Mouse (Mus musculus) kidney, postnatal 0 days (tissue): ENCODE data around the gene Tomm22. TPM values are rescaled to one million over a fixed set of nuclear protein-coding genes. Genes with fewer than 3 reads are reported as not detected.

Source experiments
- ATAC-seq: fragments of 200-750 bp; cut with Nextera tagmentation; replicated peaks from 2 replicates; pipeline ENCODE4 v1.8.0; 2017; ENCODE audit warnings: low read depth, moderate number of reproducible peaks, moderate TSS enrichment, moderate library complexity; ENCODE audit not compliant: low FRiP score
- DNase-seq: peaks from one replicate; pipeline ENCODE4 v3.0.0-alpha.2; 2016; ENCODE audit warnings: low spot score
- H3K27ac ChIP-seq: fragments of 300-500 bp; sonication (generic); 2 replicates; pipeline ENCODE4 v1.5.1; 2014; ENCODE audit warnings: mild to moderate bottlenecking
- H3K27me3 ChIP-seq: fragments of 300-500 bp; sonication (generic); 2 replicates; pipeline ENCODE4 v1.6.1; 2014; ENCODE audit warnings: low read length, mixed read lengths; ENCODE audit not compliant: insufficient read depth
- H3K36me3 ChIP-seq: fragments of 300-500 bp; sonication (generic); 2 replicates; pipeline ENCODE4 v1.6.1; 2014; ENCODE audit warnings: low read length, mixed read lengths; ENCODE audit not compliant: insufficient read depth
- H3K4me1 ChIP-seq: fragments of 300-500 bp; sonication (generic); replicated peaks from 2 replicates; pipeline ENCODE4 v1.6.1; 2014; ENCODE audit warnings: antibody characterized with exemption, low read length, mixed read lengths; ENCODE audit not compliant: insufficient read depth
- H3K4me2 ChIP-seq: fragments of 300-500 bp; sonication (generic); 2 replicates; pipeline ENCODE4 v1.6.1; 2014; ENCODE audit warnings: mild to moderate bottlenecking, low read length, moderate library complexity, mixed read lengths
- H3K4me3 ChIP-seq: fragments of 300-500 bp; sonication (generic); replicated peaks from 2 replicates; pipeline ENCODE4 v1.5.1; 2014; ENCODE audit warnings: low read depth, low read length
- H3K9ac ChIP-seq: fragments of 300-500 bp; sonication (generic); 2 replicates; pipeline ENCODE4 v1.6.1; 2014; ENCODE audit warnings: low read depth, low read length
- H3K9me3 ChIP-seq: fragments of 300-500 bp; sonication (generic); replicated peaks from 2 replicates; pipeline ENCODE4 v1.6.1; 2016; ENCODE audit warnings: low read length, inconsistent platforms, mixed read lengths
- CTCF ChIP-seq: IDR thresholded peaks from 2 replicates; pipeline ENCODE4 v1.5.1; 2016; ENCODE audit warnings: antibody characterized with exemption, low read depth, mild to moderate bottlenecking, moderate library complexity
- WGBS: fragments of 180-500 bp; shearing (Covaris S2); extraction: QIAGEN DNeasy Blood & Tissue Kit; methylation state at CpG from one replicate; pipeline ENCODE4 v1.1.7; 2014; 5-methylcytosine and 5-hydroxymethylcytosine counted together
- polyA plus RNA-seq: library from polyadenylated mRNA; unstranded; fragments of >200 nt; fragmentation: Nextera tagmentation; extraction: Ambion mirVana; gene quantifications from 2 replicates; pipeline ENCODE4 v1.2.1, GENCODE M21; 2015

The Tomm22 gene
- polyA plus RNA-seq, 1 experiment from 2014 or later: 264 TPM

GRCm38 (mm10) chr15:79683707-79684465, 13.2 kb downstream of the Tomm22 start:
- 55% methylated on average over 19 of the region's 19 CpGs for WGBS
- Histone ChIP-seq H3K27me3 (no peaks in the 10 kb centered on the region), H3K4me3 (peak overlapping the region; percentile 88), H3K9ac (no peak overlapping the region), H3K4me2 (peak overlapping the region; percentile 78), H3K4me1 (peaks cover 39% of the 10 kb centered on the region), H3K27ac (no peak overlapping the region), H3K36me3 (no peaks in the 10 kb centered on the region), H3K9me3 (no peaks in the 10 kb centered on the region)
- no peak for TF ChIP-seq CTCF
- DNase-seq: no peak
- ATAC-seq: no peak

GRCm38 (mm10) chr15:79684616-79685015, 14.0 kb downstream of the Tomm22 start:
- 73% methylated on average over 6 of the region's 6 CpGs for WGBS
- ATAC-seq (no peak), DNase-seq (no peak)
- Histone ChIP-seq H3K9ac (no peak overlapping the region; the same call in 1 of the 2 replicates), H3K9me3 (no peaks in the 10 kb centered on the region), H3K36me3 (no peaks in the 10 kb centered on the region), H3K4me2 (peak overlapping the region; percentile 78), H3K4me1 (peaks cover 41% of the 10 kb centered on the region), H3K27ac (no peak overlapping the region), H3K27me3 (no peaks in the 10 kb centered on the region), H3K4me3 (peak overlapping the region; percentile 88)
- no peak for TF ChIP-seq CTCF

GRCm38 (mm10) chr15:79685141-79685641, 14.5 kb downstream of the Tomm22 start:
- peaks cover 43% of the 10 kb centered on the region for H3K4me1 ChIP-seq
- no peaks in the 10 kb centered on the region for H3K27me3 ChIP-seq
- DNase-seq (peak; percentile 61), ATAC-seq (peak; percentile 37; the same call in 1 of the 2 replicates)
- 10% methylated on average over 6 of the region's 6 CpGs for WGBS
- H3K4me2 ChIP-seq: peak overlapping the region; percentile 78
- H3K36me3 ChIP-seq: no peaks in the 10 kb centered on the region
- no peaks in the 10 kb centered on the region for H3K9me3 ChIP-seq
- H3K4me3 ChIP-seq: peak overlapping the region; percentile 88
- no peak for TF ChIP-seq CTCF
- H3K9ac ChIP-seq: peak overlapping the region; percentile 92; the same call in 1 of the 2 replicates
- peak overlapping the region; percentile 70 for H3K27ac ChIP-seq

- peaks cover 43% of the 10 kb centered on the region for H3K4me1 ChIP-seq
- ATAC-seq (no peak), DNase-seq (no peak)
- TF ChIP-seq CTCF: no peak
- H3K4me2 ChIP-seq: peak overlapping the region; percentile 78
- H3K9ac ChIP-seq: peak overlapping the region; percentile 92
- H3K27me3 ChIP-seq: no peaks in the 10 kb centered on the region
- WGBS: 15% methylated on average over 15 of the region's 15 CpGs
- H3K27ac ChIP-seq: 0 out of 2 replicates have a peak overlapping the region, but pooled peaks have one; percentile 70
- no peaks in the 10 kb centered on the region for H3K36me3 ChIP-seq
- peak overlapping the region; percentile 88 for H3K4me3 ChIP-seq
- no peaks in the 10 kb centered on the region for H3K9me3 ChIP-seq
Measured at GRCm38 (mm10) chr15:79686046-79686869, 15.6 kb downstream of the Tomm22 start.

GRCm38 (mm10) chr15:79687175-79687574, 16.5 kb downstream of the Tomm22 start:
- DNase-seq: peak; percentile 58

GRCm38 (mm10) chr15:79687646-79688267, 17.1 kb downstream of the Tomm22 start, which contains the start of gene Josd1:
Josd1 (minus strand) TSS chr15:79687919.
- under 1% methylated on average over 72 of the region's 72 CpGs for WGBS
- H3K4me1 ChIP-seq: peaks cover 48% of the 10 kb centered on the region

More at GRCm38 (mm10) chr15:79687175-79687574, 16.5 kb downstream of the Tomm22 start:
- Histone ChIP-seq H3K4me1 (peaks cover 48% of the 10 kb centered on the region), H3K9ac (peak overlapping the region; percentile 92), H3K9me3 (no peaks in the 10 kb centered on the region), H3K27ac (peak overlapping the region; percentile 89), H3K4me3 (peak overlapping the region; percentile 88), H3K36me3 (no peaks in the 10 kb centered on the region), H3K4me2 (peak overlapping the region; percentile 78), H3K27me3 (no peaks in the 10 kb centered on the region)
- ATAC-seq: no peak
- under 1% methylated on average over 31 of the region's 33 CpGs for WGBS
- no peak for TF ChIP-seq CTCF

More at GRCm38 (mm10) chr15:79687646-79688267, 17.1 kb downstream of the Tomm22 start, which contains the start of gene Josd1:
- TF ChIP-seq CTCF: no peak
- H3K4me2 ChIP-seq: peak within 1 kb of the TSS; percentile 78
- H3K27me3 ChIP-seq: no peaks in the 10 kb centered on the region
- DNase-seq (peak; percentile 95), ATAC-seq (peak; percentile 71)
- H3K9me3 ChIP-seq: no peaks in the 10 kb centered on the region
- H3K4me3 ChIP-seq: peak within 1 kb of the TSS; percentile 88
- H3K27ac ChIP-seq: peak within 1 kb of the TSS; percentile 89
- peak within 1 kb of the TSS; percentile 92 for H3K9ac ChIP-seq
- H3K36me3 ChIP-seq: no peaks in the 10 kb centered on the region
